Mouse (Mus musculus): ENCODE data around the gene Slc22a7. TPM values are rescaled to one million over a fixed set of nuclear protein-coding genes. Genes with fewer than 3 reads are reported as not detected.

Slc22a7 gene
- polyA plus RNA-seq, 1 experiment = not detected

DNA sequence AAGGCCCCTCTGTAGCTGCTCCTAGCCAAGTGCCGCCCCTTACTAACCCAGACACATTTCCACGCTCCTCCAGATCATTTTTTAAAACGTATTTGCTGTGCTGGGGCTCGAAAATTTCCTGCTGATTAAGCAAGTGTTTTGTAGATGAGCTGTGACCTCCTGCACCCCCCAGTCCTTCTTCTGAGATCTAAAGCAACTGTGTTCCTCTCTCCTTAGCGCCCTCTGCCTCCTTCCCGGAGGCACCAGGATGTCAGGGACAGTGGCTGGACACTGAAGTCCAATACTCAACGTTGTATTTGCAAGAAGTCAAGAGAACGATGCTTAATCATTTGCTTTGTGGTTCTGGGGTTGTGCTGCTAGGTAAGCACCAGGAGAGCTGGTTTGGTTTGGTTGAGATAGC is 23.1 kb upstream of the Slc22a7 start:
- H3K27ac ChIP-seq (ENCODE audit: insufficient read depth, low read length) = no peak overlapping the region
- H3K4me3 ChIP-seq (ENCODE audit: insufficient read depth, low read length) = no peak overlapping the region
- no peaks in the 10 kb centered on the region for H3K4me1 ChIP-seq (ENCODE audit: control insufficient read depth, insufficient read depth, low read length)
- peak; percentile 32; the same call in 1 of the 2 replicates for TF ChIP-seq CTCF (IDR thresholded peaks at IDR 0.05; ENCODE audit: borderline replicate concordance, insufficient read depth, low read length)
- no peak for TF ChIP-seq POLR2A (IDR thresholded peaks at IDR 0.05; ENCODE audit: low read depth, low read length)

DNA sequence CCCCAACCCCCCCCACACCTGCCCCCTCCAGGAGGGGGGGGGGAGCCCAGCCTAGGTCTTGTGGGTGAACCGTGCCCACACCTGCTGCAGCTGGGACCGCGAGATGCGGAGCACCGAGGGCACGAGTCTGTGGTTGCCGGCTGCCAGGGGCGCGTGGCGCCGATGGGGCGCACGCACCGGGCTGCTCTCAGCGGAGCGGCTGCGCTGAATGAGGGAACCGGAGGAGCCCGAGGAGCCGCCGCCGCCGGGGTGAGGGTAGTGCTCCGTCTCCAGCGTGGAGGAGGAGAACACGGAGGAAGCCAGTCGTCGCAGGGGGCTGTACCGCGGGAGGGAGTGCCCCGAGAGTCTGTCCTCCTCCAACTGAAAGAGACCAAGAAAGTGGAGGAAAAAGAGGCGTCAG is 22.4 kb upstream of the Slc22a7 start:
- Histone ChIP-seq H3K27ac (ENCODE audit: insufficient read depth, low read length) (no peak overlapping the region), H3K4me1 (ENCODE audit: control insufficient read depth, insufficient read depth, low read length) (no peaks in the 10 kb centered on the region), H3K4me3 (ENCODE audit: insufficient read depth, low read length) (no peak overlapping the region)
- TF ChIP-seq CTCF (IDR thresholded peaks at IDR 0.05; ENCODE audit: borderline replicate concordance, insufficient read depth, low read length) (no peak), POLR2A (IDR thresholded peaks at IDR 0.05; ENCODE audit: low read depth, low read length) (no peak)

DNA sequence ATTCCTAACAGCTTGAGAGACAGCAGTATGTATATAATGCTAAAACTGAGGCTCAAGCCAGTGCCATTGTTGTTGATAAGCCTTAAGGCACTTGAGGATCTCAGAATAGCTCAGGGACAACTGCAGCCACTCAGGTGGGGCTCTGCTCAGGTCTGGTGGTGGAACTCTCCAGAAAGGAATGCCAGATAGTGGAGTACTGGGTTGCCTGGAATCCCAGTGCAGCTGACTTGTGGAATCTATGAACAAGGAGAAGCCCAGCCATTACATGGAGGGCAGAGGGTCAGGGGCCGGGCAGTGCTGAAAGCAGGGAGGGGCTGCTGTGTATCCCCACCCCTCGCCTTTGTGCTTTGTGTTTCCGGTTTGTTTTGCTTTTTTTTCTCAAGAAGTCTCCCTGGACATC is 20.2 kb upstream of the Slc22a7 start:
- Histone ChIP-seq H3K4me1 (ENCODE audit: control insufficient read depth, insufficient read depth, low read length) (0 out of 2 replicates have a peak, but pooled peaks cover 3% of the 10 kb centered on the region), H3K27ac (ENCODE audit: insufficient read depth, low read length) (no peak overlapping the region), H3K4me3 (ENCODE audit: insufficient read depth, low read length) (no peak overlapping the region)
- no peak for TF ChIP-seq POLR2A (IDR thresholded peaks at IDR 0.05; ENCODE audit: low read depth, low read length)
- no peak for TF ChIP-seq CTCF (IDR thresholded peaks at IDR 0.05; ENCODE audit: borderline replicate concordance, insufficient read depth, low read length)

DNA sequence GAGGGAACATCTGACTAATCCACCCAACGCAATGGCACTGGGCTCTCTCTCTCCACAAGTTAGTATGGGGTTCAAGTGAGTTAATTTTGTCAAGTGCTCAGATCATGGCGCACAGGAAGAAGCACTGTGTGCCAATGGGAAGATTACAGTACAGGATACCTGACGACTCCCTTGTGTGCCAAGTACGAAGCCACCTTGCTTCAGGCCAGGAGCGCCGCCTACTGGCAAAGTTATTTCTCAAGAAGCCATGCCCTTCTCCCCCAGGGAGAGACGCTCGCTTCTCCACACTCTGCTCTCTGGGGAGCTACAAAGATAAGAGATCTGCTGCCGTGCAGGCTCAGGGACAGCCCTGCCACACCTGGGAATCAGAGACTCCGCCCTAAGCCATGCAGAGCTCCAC is 19.5 kb upstream of the Slc22a7 start:
- Histone ChIP-seq H3K4me3 (ENCODE audit: insufficient read depth, low read length) (no peak overlapping the region), H3K27ac (ENCODE audit: insufficient read depth, low read length) (no peak overlapping the region), H3K4me1 (ENCODE audit: control insufficient read depth, insufficient read depth, low read length) (0 out of 2 replicates have a peak, but pooled peaks cover 3% of the 10 kb centered on the region)
- TF ChIP-seq CTCF (IDR thresholded peaks at IDR 0.05; ENCODE audit: borderline replicate concordance, insufficient read depth, low read length) = no peak
- TF ChIP-seq POLR2A (IDR thresholded peaks at IDR 0.05; ENCODE audit: low read depth, low read length) = no peak

DNA sequence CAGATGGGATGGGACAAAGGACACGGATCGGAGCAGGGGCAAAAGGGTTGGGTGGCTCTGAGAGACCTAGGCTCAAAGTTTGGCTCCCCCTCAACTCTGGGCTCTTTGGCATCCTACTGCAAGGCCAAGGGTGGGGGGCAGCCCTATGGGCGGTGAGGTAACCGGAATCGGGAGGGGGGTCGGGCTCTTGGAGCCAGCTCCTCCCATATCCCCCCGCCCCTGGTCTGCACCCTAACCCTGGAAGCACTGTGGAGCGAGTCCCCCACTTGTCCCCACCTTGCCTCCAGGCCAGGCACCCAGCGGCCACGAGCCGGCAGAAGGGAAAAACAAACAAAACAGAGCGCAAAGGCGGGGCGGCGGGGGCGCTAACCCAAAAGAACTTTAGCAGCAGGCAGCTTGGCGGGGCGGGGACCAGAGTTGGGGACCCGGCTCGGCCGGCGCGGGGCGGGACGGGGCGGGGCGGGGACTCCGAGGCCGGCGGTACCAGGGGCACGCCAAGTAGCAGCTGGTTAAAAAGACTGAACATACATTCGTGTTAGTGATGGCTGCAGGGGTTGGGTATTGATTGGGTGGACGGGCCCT is 16.9 kb upstream of the Slc22a7 start:
- Histone ChIP-seq H3K4me3 (ENCODE audit: insufficient read depth, low read length) (peak overlapping the region; percentile 33), H3K27ac (ENCODE audit: insufficient read depth, low read length) (no peak overlapping the region), H3K4me1 (ENCODE audit: control insufficient read depth, insufficient read depth, low read length) (0 out of 2 replicates have a peak, but pooled peaks cover 3% of the 10 kb centered on the region)
- no peak for TF ChIP-seq POLR2A (IDR thresholded peaks at IDR 0.05; ENCODE audit: low read depth, low read length)
- no peak for TF ChIP-seq CTCF (IDR thresholded peaks at IDR 0.05; ENCODE audit: borderline replicate concordance, insufficient read depth, low read length)

DNA sequence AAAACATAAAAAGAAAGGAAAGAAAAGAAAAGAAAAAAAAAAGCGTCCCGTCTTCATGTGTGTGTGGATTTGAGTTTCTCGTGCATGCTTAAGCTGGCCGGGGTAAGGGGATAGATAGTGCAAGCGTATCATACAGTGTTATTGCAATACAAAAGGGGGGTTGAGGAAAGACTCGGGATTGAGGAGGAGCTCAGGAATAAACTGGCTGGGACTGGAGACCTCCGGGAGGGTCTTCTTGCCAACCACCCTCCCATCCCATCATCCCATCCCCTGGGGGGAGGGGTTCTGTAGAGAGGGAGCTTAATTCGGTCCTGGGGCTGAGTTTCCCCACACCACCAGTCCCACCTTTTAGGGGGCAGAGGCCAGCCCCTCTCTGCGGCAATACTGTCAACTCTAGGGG is 16.3 kb upstream of the Slc22a7 start:
- Histone ChIP-seq H3K27ac (ENCODE audit: insufficient read depth, low read length) (no peak overlapping the region), H3K4me1 (ENCODE audit: control insufficient read depth, insufficient read depth, low read length) (0 out of 2 replicates have a peak, but pooled peaks cover 3% of the 10 kb centered on the region), H3K4me3 (ENCODE audit: insufficient read depth, low read length) (no peak overlapping the region)
- no peak for TF ChIP-seq CTCF (IDR thresholded peaks at IDR 0.05; ENCODE audit: borderline replicate concordance, insufficient read depth, low read length)
- TF ChIP-seq POLR2A (IDR thresholded peaks at IDR 0.05; ENCODE audit: low read depth, low read length) = no peak

DNA sequence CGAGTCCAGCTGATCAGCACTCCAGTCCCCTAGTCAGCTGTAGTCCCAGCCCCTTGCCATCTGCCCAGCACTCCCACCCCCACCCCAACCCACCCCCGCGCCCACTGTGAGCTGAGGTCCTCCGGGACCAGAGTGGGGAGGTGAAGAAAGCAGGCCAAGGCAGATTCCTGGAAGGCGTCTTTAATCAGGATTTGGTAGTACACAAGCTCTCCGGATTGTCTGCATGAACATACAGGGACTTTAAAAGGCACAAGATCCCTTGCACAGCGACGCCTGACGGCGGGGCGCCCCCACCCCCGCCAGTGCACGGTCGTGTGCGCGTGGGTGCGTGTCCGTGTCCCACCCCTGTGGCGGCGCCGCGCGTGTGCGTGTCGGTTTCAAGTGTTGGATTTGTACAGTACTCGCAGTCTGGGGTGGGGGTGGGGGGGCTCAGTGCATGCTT is 15.7 kb upstream of the Slc22a7 start:
- no peak overlapping the region for H3K4me3 ChIP-seq (ENCODE audit: insufficient read depth, low read length)
- TF ChIP-seq POLR2A (IDR thresholded peaks at IDR 0.05; ENCODE audit: low read depth, low read length) = no peak
- TF ChIP-seq CTCF (IDR thresholded peaks at IDR 0.05; ENCODE audit: borderline replicate concordance, insufficient read depth, low read length) = no peak
- no peak overlapping the region for H3K27ac ChIP-seq (ENCODE audit: insufficient read depth, low read length)
- 0 out of 2 replicates have a peak, but pooled peaks cover 3% of the 10 kb centered on the region for H3K4me1 ChIP-seq (ENCODE audit: control insufficient read depth, insufficient read depth, low read length)

DNA sequence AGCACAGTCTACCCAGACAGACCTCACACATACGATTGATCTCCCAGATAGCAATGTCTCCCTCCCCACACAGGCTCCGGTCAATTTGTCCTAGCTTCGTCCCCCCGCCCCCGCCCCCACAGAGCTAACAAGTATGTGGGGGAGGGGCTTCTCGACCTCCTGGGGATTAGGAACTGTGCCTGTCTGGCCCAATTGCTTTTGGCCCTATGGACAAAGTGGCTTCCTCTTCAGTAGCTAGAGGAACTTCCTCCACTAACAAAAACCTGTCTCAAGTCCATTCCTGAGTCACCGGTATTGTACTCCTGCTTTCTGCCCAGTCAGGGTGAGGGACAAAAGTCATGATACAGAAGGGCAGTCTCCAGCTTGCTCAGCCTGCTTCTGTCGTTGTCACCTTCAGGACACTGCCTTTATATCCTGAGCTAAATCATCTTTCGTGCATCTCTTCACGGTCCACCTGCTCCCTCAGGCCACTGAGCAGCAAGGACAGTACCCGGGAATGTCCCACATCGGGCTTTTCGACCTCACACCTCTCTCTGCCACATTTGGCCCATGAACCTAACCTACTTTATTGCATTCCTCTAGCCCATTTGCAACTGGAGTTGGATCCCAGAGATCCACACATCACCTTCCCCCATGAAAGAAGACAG is 15.2 kb upstream of the Slc22a7 start:
- Histone ChIP-seq H3K4me1 (ENCODE audit: control insufficient read depth, insufficient read depth, low read length) (0 out of 2 replicates have a peak, but pooled peaks cover 3% of the 10 kb centered on the region), H3K27ac (ENCODE audit: insufficient read depth, low read length) (no peak overlapping the region), H3K4me3 (ENCODE audit: insufficient read depth, low read length) (no peak overlapping the region)
- TF ChIP-seq CTCF (IDR thresholded peaks at IDR 0.05; ENCODE audit: borderline replicate concordance, insufficient read depth, low read length) (no peak), POLR2A (IDR thresholded peaks at IDR 0.05; ENCODE audit: low read depth, low read length) (no peak)

DNA sequence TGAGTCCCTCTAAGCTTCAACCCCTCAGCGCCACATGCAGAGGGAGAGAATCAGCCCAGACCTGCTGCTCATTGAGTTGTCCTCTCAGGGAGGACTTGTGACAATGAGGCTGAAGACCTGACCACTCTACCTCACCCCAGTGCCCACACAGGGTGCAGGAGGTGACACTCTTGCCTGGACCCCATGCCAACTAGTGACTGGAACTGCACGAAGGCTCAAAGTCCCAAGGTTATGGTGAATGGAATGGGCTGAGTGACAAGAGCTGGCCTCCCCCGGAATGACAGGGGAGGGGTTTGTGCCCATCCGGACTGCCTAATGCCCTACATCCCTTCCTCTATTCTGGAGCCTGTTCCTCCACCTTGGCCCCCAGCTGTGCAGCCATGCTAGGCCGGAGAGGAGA is 14.4 kb upstream of the Slc22a7 start:
- Histone ChIP-seq H3K4me3 (ENCODE audit: insufficient read depth, low read length) (no peak overlapping the region), H3K27ac (ENCODE audit: insufficient read depth, low read length) (no peak overlapping the region), H3K4me1 (ENCODE audit: control insufficient read depth, insufficient read depth, low read length) (0 out of 2 replicates have a peak, but pooled peaks cover 3% of the 10 kb centered on the region)
- TF ChIP-seq POLR2A (IDR thresholded peaks at IDR 0.05; ENCODE audit: low read depth, low read length) (no peak), CTCF (IDR thresholded peaks at IDR 0.05; ENCODE audit: borderline replicate concordance, insufficient read depth, low read length) (no peak)

DNA sequence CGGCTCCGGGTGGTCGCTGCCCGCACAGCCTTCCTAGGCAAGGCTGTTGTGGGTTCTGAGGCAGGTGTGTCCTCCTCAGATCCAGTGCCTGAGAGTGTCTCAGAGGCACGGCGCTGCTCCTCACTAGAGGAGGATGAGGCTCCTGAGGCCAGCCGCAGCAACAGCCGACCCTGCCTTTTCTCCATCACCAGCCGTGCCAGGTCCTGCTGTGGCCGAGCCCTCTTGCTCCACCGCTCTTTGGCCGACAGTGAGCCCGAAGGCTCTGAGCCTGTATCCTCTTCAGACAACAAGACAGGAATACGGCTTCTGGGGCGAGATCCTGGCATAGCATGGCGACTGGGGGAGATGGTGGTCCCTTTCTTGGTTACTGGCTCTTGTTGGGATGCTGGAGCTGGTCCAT is 8.0 kb upstream of the Slc22a7 start:
- no peaks in the 10 kb centered on the region for H3K4me1 ChIP-seq (ENCODE audit: control insufficient read depth, insufficient read depth, low read length)
- no peak overlapping the region for H3K4me3 ChIP-seq (ENCODE audit: insufficient read depth, low read length)
- no peak overlapping the region for H3K27ac ChIP-seq (ENCODE audit: insufficient read depth, low read length)
- TF ChIP-seq POLR2A (IDR thresholded peaks at IDR 0.05; ENCODE audit: low read depth, low read length) (no peak), CTCF (IDR thresholded peaks at IDR 0.05; ENCODE audit: borderline replicate concordance, insufficient read depth, low read length) (no peak)
